Mouse (Mus musculus) myocyte (in vitro differentiated cells): Measurements from ENCODE around the gene Ttc7.

Experiments used
- CEBPB ChIP-seq: IDR thresholded peaks from 2 replicates; pipeline ENCODE4 v1.6.1; 2011; ENCODE audit warnings: mild to moderate bottlenecking, moderate library complexity; ENCODE audit not compliant: poor library complexity, insufficient read depth, severe bottlenecking
- E2F4 ChIP-seq: IDR thresholded peaks from one replicate; pipeline ENCODE4 v1.6.1; 2011; ENCODE audit warnings: mild to moderate bottlenecking, control low read depth, moderate library complexity; ENCODE audit not compliant: insufficient read depth
- MYOD1 ChIP-seq, 3 experiments: IDR thresholded peaks; one replicate each; pipeline ENCODE4 v1.6.1; 2011; ENCODE audit warnings: control low read depth in 2 of 3, low read depth in 2 of 3, mild to moderate bottlenecking in 2 of 3, moderate library complexity in 1 of 3; ENCODE audit not compliant: insufficient read length in 2 of 3, control insufficient read depth in 1 of 3
- POLR2A ChIP-seq: IDR thresholded peaks from one replicate; pipeline ENCODE4 v1.6.1; 2011; ENCODE audit warnings: low read depth, mild to moderate bottlenecking, control low read depth, moderate library complexity; ENCODE audit not compliant: insufficient read length
- POLR2AphosphoS2 ChIP-seq: IDR thresholded peaks from one replicate; pipeline ENCODE4 v1.6.1; 2011; ENCODE audit warnings: low read depth, control low read depth; ENCODE audit not compliant: insufficient read length
- REST ChIP-seq: IDR thresholded peaks from one replicate; pipeline ENCODE4 v1.6.1; 2011; ENCODE audit warnings: mild to moderate bottlenecking, control low read depth, moderate library complexity; ENCODE audit not compliant: insufficient read depth, insufficient read length
- TCF12 ChIP-seq: IDR thresholded peaks from one replicate; pipeline ENCODE4 v1.6.1; 2011; ENCODE audit warnings: mild to moderate bottlenecking, control low read depth; ENCODE audit not compliant: poor library complexity, insufficient read depth, severe bottlenecking
- TCF3 ChIP-seq: IDR thresholded peaks from one replicate; pipeline ENCODE4 v1.6.1; 2011; ENCODE audit warnings: low read depth, control low read depth; ENCODE audit not compliant: insufficient read length
- USF1 ChIP-seq: IDR thresholded peaks from one replicate; pipeline ENCODE4 v1.6.1; 2011; ENCODE audit warnings: low read depth, mild to moderate bottlenecking, control low read depth, moderate library complexity

GRCm38 (mm10) chr17:87284482-87285040, 1.9 kb downstream of the Ttc7 start:
- TF ChIP-seq POLR2AphosphoS2 (no peak), POLR2A (no peak), USF1 (no peak), CEBPB (no peak), REST (no peak), E2F4 (no peak), TCF12 (no peak), MYOD1 (IDR thresholded peaks at IDR 0.05; ENCODE audit: control insufficient read depth in 1 of 3, insufficient read length in 2 of 3, low read depth in 2 of 3) (no peak), TCF3 (no peak)
